Mouse (Mus musculus): Measurements from ENCODE around the gene Rhebl1. TPM values are rescaled to one million over a fixed set of nuclear protein-coding genes. Genes with fewer than 3 reads are reported as not detected.

Gene Rhebl1
- total and polyA plus RNA-seq, 3 experiments, result 10.1 to 16.6 TPM; not detected in 1

GRCm38 (mm10) chr15:98893036-98893435, 1.3 kb downstream of the Rhebl1 start:
- peaks cover 0 to 2% of the 10 kb centered on the region in 2 experiments; a peak in 1 of 4 replicates for H3K27me3 ChIP-seq (ENCODE audit: control insufficient read depth in 1 of 2, insufficient read depth in 2 of 2, low read length in 2 of 2)
- DNase-seq (ENCODE audit: low read depth, low spot score), result no peak
- no peaks in the 10 kb centered on the region for H3K79me2 ChIP-seq (ENCODE audit: control insufficient read depth, insufficient read depth, low read length, poor library complexity)
- no peaks in the 10 kb centered on the region for H3K9me3 ChIP-seq (replicated peaks; ENCODE audit: insufficient read depth, low read length)
- H3K27ac ChIP-seq (ENCODE audit: control insufficient read depth, low read depth, low read length), result no peak overlapping the region
- H3K4me3 ChIP-seq (ENCODE audit: control insufficient read depth in 1 of 2, insufficient read depth in 1 of 2, low read depth in 2 of 2, low read length in 2 of 2), result no peak overlapping the region
- H3K36me3 ChIP-seq (ENCODE audit: control insufficient read depth in 1 of 2, insufficient read depth in 2 of 2, low read length in 2 of 2), result peaks cover 0 to 4% of the 10 kb centered on the region in 2 experiments; a peak in 2 of 4 replicates
- peaks cover 0 to 7% of the 10 kb centered on the region in 2 experiments; a peak in 2 of 4 replicates for H3K4me1 ChIP-seq (ENCODE audit: control insufficient read depth in 1 of 2, insufficient read depth in 2 of 2, low read length in 2 of 2)
- no peak overlapping the region for H3K9ac ChIP-seq (ENCODE audit: control insufficient read depth, low read depth, low read length, poor library complexity, severe bottlenecking)
- TF ChIP-seq TCF12 (IDR thresholded peaks at IDR 0.05; ENCODE audit: low read depth, low read length) (no peak), SMC3 (IDR thresholded peaks at IDR 0.05; ENCODE audit: low read depth, low read length) (no peak), NRF1 (IDR thresholded peaks at IDR 0.05; ENCODE audit: insufficient read depth, low read depth, low read length, poor library complexity, severe bottlenecking) (no peak), NELFE (IDR thresholded peaks at IDR 0.05; ENCODE audit: low read depth, low read length) (no peak), MEF2A (IDR thresholded peaks at IDR 0.05; ENCODE audit: extremely low read depth, insufficient replicate concordance, low read depth, low read length, poor library complexity, severe bottlenecking) (no peak), USF1 (IDR thresholded peaks at IDR 0.05; ENCODE audit: low read depth, low read length) (no peak), BHLHE40 (IDR thresholded peaks at IDR 0.05; ENCODE audit: borderline replicate concordance, low read depth, low read length) (no peak), RCOR1 (IDR thresholded peaks at IDR 0.05; ENCODE audit: low read depth, low read length) (no peak)

GRCm38 (mm10) chr15:98891907-98892606, 2.3 kb downstream of the Rhebl1 start:
- Histone ChIP-seq H3K9me3 (replicated peaks; ENCODE audit: insufficient read depth, low read length) (no peaks in the 10 kb centered on the region), H3K9ac (ENCODE audit: control insufficient read depth, low read depth, low read length, poor library complexity, severe bottlenecking) (peak overlapping the region; percentile 12; the same call in 1 of the 2 replicates), H3K36me3 (ENCODE audit: control insufficient read depth in 1 of 2, insufficient read depth in 2 of 2, low read length in 2 of 2) (peaks cover 0 to 4% of the 10 kb centered on the region in 2 experiments; a peak in 2 of 4 replicates), H3K4me1 (ENCODE audit: control insufficient read depth in 1 of 2, insufficient read depth in 2 of 2, low read length in 2 of 2) (peaks cover 0 to 7% of the 10 kb centered on the region in 2 experiments; a peak in 2 of 4 replicates), H3K27me3 (ENCODE audit: control insufficient read depth in 1 of 2, insufficient read depth in 2 of 2, low read length in 2 of 2) (peaks cover 0 to 2% of the 10 kb centered on the region in 2 experiments; a peak in 1 of 4 replicates), H3K4me3 (ENCODE audit: control insufficient read depth in 1 of 2, insufficient read depth in 1 of 2, low read depth in 2 of 2, low read length in 2 of 2) (no peak overlapping the region), H3K27ac (ENCODE audit: control insufficient read depth, low read depth, low read length) (no peak overlapping the region), H3K79me2 (ENCODE audit: control insufficient read depth, insufficient read depth, low read length, poor library complexity) (no peaks in the 10 kb centered on the region)
- TF ChIP-seq ZNF384 (IDR thresholded peaks at IDR 0.05; ENCODE audit: low read depth, low read length) (no peak), MXI1 (IDR thresholded peaks at IDR 0.05; ENCODE audit: low read depth, low read length) (peak; percentile 85), TBP (IDR thresholded peaks at IDR 0.05; ENCODE audit: low read depth, low read length) (peak; percentile 75; the same call in 1 of the 2 replicates), TAL1 (IDR thresholded peaks at IDR 0.05; ENCODE audit: low read length) (no peak), POLR2A (IDR thresholded peaks at IDR 0.05; ENCODE audit: control insufficient read depth in 1 of 2, insufficient read depth in 1 of 2, low read depth in 1 of 2, low read length in 2 of 2, poor library complexity in 1 of 2) (no peak), CHD2 (IDR thresholded peaks at IDR 0.05; ENCODE audit: low read length) (no peak), SIN3A (IDR thresholded peaks at IDR 0.05; ENCODE audit: low read length) (peak; percentile 60; the same call in 1 of the 2 replicates), MAX (IDR thresholded peaks at IDR 0.05; ENCODE audit: low read length) (peak; percentile 95), CHD1 (IDR thresholded peaks at IDR 0.05; ENCODE audit: low read depth, low read length) (no peak), NRF1 (IDR thresholded peaks at IDR 0.05; ENCODE audit: insufficient read depth, low read depth, low read length, poor library complexity, severe bottlenecking) (no peak), RCOR1 (IDR thresholded peaks at IDR 0.05; ENCODE audit: low read depth, low read length) (no peak), ZMIZ1 (IDR thresholded peaks at IDR 0.05; ENCODE audit: low read depth, low read length) (no peak), MAZ (IDR thresholded peaks at IDR 0.05; ENCODE audit: low read depth, low read length) (0 out of 2 replicates have a peak, but pooled peaks have one; percentile 23), NELFE (IDR thresholded peaks at IDR 0.05; ENCODE audit: low read depth, low read length) (no peak), CTCF (IDR thresholded peaks at IDR 0.05 in 2 of 3, conservative IDR thresholded peaks at IDR 0.05 in 1 of 3; ENCODE audit: control insufficient read depth in 1 of 3, insufficient read depth in 1 of 3, low read depth in 2 of 3, low read length in 3 of 3, poor library complexity in 1 of 3, severe bottlenecking in 1 of 3) (peak; percentile 70 to 97 (median 93)), E2F4 (IDR thresholded peaks at IDR 0.05; ENCODE audit: borderline replicate concordance, low read depth, low read length) (no peak), HCFC1 (IDR thresholded peaks at IDR 0.05; ENCODE audit: low read depth, low read length) (no peak), KAT2A (conservative IDR thresholded peaks at IDR 0.05; ENCODE audit: low read depth, low read length) (no peak), RAD21 (IDR thresholded peaks at IDR 0.05; ENCODE audit: low read depth, low read length) (peak; percentile 86), MYC (IDR thresholded peaks at IDR 0.05; ENCODE audit: low read depth, low read length) (peak; percentile 99), ZC3H11A (IDR thresholded peaks at IDR 0.05; ENCODE audit: low read depth, low read length) (peak; percentile 80), USF1 (IDR thresholded peaks at IDR 0.05; ENCODE audit: low read depth, low read length) (no peak), SMC3 (IDR thresholded peaks at IDR 0.05; ENCODE audit: low read depth, low read length) (peak; percentile 88)
- DNase-seq (ENCODE audit: low read depth, low spot score), result peak; percentile 88
